Mouse (Mus musculus) central nervous system, embryonic 18 days (tissue): ENCODE data around the gene Vmn1r199. TPM values are rescaled to one million over a fixed set of nuclear protein-coding genes. Genes with fewer than 3 reads are reported as not detected.

Experiments used
- polyA plus RNA-seq: library from polyadenylated mRNA; depleted of rRNA; stranded (reverse); fragments of >200 nt; gene quantifications from 2 replicates; pipeline ENCODE4 v1.2.3, GENCODE M21; 2012; rRNA removed

Vmn1r199 gene
- polyA plus RNA-seq = not detected in 2 replicates

DNA sequence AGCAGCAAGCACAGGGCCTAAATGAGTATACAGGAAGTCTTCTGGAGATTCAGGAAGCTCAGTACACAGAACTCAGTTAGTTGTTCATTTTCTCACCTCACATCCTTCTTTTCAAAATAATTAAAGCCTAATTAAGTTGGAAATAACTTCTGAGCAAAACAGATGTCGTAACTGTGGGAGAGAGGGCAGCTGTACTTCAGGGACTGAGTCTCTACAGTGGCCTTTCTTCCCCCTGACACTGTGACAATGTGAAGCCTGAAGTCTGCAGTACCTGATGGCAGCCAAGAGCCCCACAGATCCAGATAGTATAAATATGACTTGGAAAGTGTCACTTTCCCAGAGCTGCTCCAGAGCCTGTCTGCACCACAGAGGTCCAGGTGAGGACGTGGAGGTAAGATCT is at the start of gene Vmn1r199:
Vmn1r199 (plus strand) TSS at position 301 of the 400 bp plus-strand sequence.

DNA sequence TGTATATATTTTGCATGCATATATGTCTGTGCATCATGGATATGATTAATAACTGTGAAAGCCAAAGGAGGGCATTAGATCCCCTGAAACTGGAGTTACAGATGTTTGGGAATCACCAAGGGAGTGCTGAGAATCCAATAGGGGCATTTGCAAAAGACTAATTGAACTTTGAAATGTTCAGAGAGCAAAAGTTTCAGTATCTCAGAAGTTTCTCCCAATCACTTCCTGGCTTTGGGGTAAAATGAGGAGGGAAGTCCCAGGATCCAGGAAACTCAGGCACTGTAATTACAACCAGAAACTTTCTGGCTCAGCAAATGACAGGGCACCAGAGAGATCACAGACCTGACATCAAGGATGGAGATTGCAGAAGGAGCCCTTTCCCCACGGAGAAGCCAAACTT is 29.6 kb upstream of the Vmn1r199 start, which contains the start of gene Vmn1r198:
Vmn1r198 (plus strand) TSS at position 301 of the 400 bp plus-strand sequence.

DNA sequence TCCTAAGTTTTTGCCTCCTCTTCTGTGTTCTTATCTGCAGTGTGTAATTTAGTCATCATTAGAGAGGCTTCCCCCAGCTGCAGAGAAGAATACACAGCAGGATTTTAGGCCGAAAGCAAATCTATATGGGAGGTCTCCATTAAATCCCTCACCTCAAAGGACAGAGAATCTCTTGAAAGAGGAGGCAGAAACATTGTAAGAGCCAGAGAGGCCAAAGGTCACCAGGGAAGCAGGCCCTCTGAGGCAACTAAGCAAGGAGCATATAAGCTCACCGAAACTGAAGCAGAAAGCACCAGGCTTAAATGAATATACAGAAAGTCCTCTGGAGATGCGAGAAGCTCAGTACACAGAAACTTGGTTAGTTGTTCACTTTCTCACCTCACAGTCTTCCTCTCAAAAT is 10.5 kb downstream of the Vmn1r199 start, which contains the start of gene Vmn1r200:
Vmn1r200 (plus strand) TSS at position 301 of the 400 bp plus-strand sequence.

Other genes starting within 250 kb of the Vmn1r199 start
- gene Vmn1r191, start 195.8 kb upstream of the Vmn1r199 start, polyA plus RNA-seq = not detected in 2 replicates
- not detected in 2 replicates for gene Vmn1r192, start 188.7 kb upstream of the Vmn1r199 start, polyA plus RNA-seq
- not detected in 2 replicates for gene Vmn1r193, start 156.7 kb upstream of the Vmn1r199 start, polyA plus RNA-seq
- gene Vmn1r194, start 135.6 kb upstream of the Vmn1r199 start, polyA plus RNA-seq = not detected in 2 replicates
- gene Vmn1r195, start 109.3 kb upstream of the Vmn1r199 start, polyA plus RNA-seq = not detected in 2 replicates
- not detected in 2 replicates for gene Vmn1r196, start 89.9 kb upstream of the Vmn1r199 start, polyA plus RNA-seq
- gene Vmn1r197, start 55.2 kb upstream of the Vmn1r199 start, polyA plus RNA-seq = not detected in 2 replicates
- gene Vmn1r198, start 29.5 kb upstream of the Vmn1r199 start, polyA plus RNA-seq = not detected in 2 replicates
- gene Vmn1r200, start 10.6 kb downstream of the Vmn1r199 start, polyA plus RNA-seq = 0.05 TPM in 2 replicates
- gene Vmn1r201, start 92.1 kb downstream of the Vmn1r199 start, polyA plus RNA-seq = not detected in 2 replicates
- gene Vmn1r202, start 125.6 kb downstream of the Vmn1r199 start, polyA plus RNA-seq = 0.01 TPM in 1 of 2 replicates, not detected in the other
- gene Vmn1r203, start 138.3 kb downstream of the Vmn1r199 start, polyA plus RNA-seq = not detected in 2 replicates
- not detected in 2 replicates for gene Vmn1r204, start 173.4 kb downstream of the Vmn1r199 start, polyA plus RNA-seq
- not detected in 2 replicates for gene Vmn1r205, start 213.2 kb downstream of the Vmn1r199 start, polyA plus RNA-seq
- not detected in 2 replicates for gene Vmn1r206, start 244.4 kb downstream of the Vmn1r199 start, polyA plus RNA-seq